Mouse (Mus musculus) lung, embryonic 14.5 days (tissue): ENCODE data around the gene Zfp386. TPM values are rescaled to one million over a fixed set of nuclear protein-coding genes. Genes with fewer than 3 reads are reported as not detected.

Source experiments
- ATAC-seq: fragments of 200-750 bp; cut with Nextera tagmentation; 2 replicates; pipeline ENCODE4 v1.8.0; 2017; ENCODE audit warnings: mild to moderate bottlenecking, moderate TSS enrichment, moderate library complexity; ENCODE audit not compliant: insufficient read depth
- DNase-seq: peaks from one replicate; pipeline ENCODE4 v3.0.0-alpha.2; 2015
- H3K27ac ChIP-seq: fragments of 300-500 bp; sonication (generic); 2 replicates; pipeline ENCODE4 v1.5.1; 2014; ENCODE audit warnings: low read depth, mild to moderate bottlenecking, moderate library complexity
- H3K27me3 ChIP-seq: fragments of 300-500 bp; sonication (generic); 2 replicates; pipeline ENCODE4 v1.6.1; 2014; ENCODE audit warnings: low read length, control low read depth; ENCODE audit not compliant: insufficient read depth
- H3K36me3 ChIP-seq: fragments of 300-500 bp; sonication (generic); 2 replicates; pipeline ENCODE4 v1.6.1; 2014; ENCODE audit warnings: control low read depth; ENCODE audit not compliant: insufficient read depth
- H3K4me1 ChIP-seq: fragments of 300-500 bp; sonication (generic); 2 replicates; pipeline ENCODE4 v1.6.1; 2014; ENCODE audit warnings: antibody characterized with exemption, control low read depth; ENCODE audit not compliant: insufficient read depth
- H3K4me2 ChIP-seq: fragments of 300-500 bp; sonication (generic); 2 replicates; pipeline ENCODE4 v1.6.1; 2014; ENCODE audit warnings: mild to moderate bottlenecking
- H3K4me3 ChIP-seq: fragments of 300-500 bp; sonication (generic); 2 replicates; pipeline ENCODE4 v1.5.1; 2014; ENCODE audit warnings: low read depth, low read length
- H3K9ac ChIP-seq: fragments of 300-500 bp; sonication (generic); 2 replicates; pipeline ENCODE4 v1.6.1; 2014
- H3K9me3 ChIP-seq: fragments of 300-500 bp; sonication (generic); 2 replicates; pipeline ENCODE4 v1.6.1; 2016; ENCODE audit warnings: low read depth, low read length, control low read depth
- CTCF ChIP-seq: IDR thresholded peaks from 2 replicates; pipeline ENCODE4 v1.5.1; 2016; ENCODE audit warnings: antibody characterized with exemption, low read depth
- WGBS: fragments of 180-500 bp; shearing (Covaris S2); extraction: QIAGEN DNeasy Blood & Tissue Kit; methylation state at CpG from one replicate; pipeline ENCODE4 v1.1.7; 2014; 5-methylcytosine and 5-hydroxymethylcytosine counted together
- polyA plus RNA-seq: library from polyadenylated mRNA; unstranded; fragments of >200 nt; fragmentation: Nextera tagmentation; extraction: Ambion mirVana; gene quantifications from 2 replicates; pipeline ENCODE4 v1.2.1, GENCODE M21; 2014

Gene Zfp386
- polyA plus RNA-seq, 1 experiment from 2014 or later = 44.6 TPM

- ATAC-seq = no peak
- 38% methylated on average over 7 of the region's 7 CpGs for WGBS
- Histone ChIP-seq H3K27me3 (no peaks in the 10 kb centered on the region), H3K27ac (no peak overlapping the region), H3K9ac (peak overlapping the region; percentile 88), H3K4me3 (peak overlapping the region; percentile 66), H3K4me2 (peak overlapping the region; percentile 73), H3K9me3 (no peaks in the 10 kb centered on the region), H3K36me3 (peaks cover 3% of the 10 kb centered on the region; the same call in 1 of the 2 replicates), H3K4me1 (0 out of 2 replicates have a peak, but pooled peaks cover 4% of the 10 kb centered on the region)
- no peak for DNase-seq
- TF ChIP-seq CTCF = no peak
These were observed 1.2 kb downstream of the Zfp386 start for GRCm38 (mm10) chr12:116048766-116049165.

GRCm38 (mm10) chr12:116049236-116049635, 1.7 kb downstream of the Zfp386 start:
- H3K4me2 ChIP-seq = peak overlapping the region; percentile 73; the same call in 1 of the 2 replicates
- H3K27ac ChIP-seq = no peak overlapping the region
- no peak for DNase-seq
- no peak overlapping the region; the same call in 1 of the 2 replicates for H3K9ac ChIP-seq
- H3K4me1 ChIP-seq = 0 out of 2 replicates have a peak, but pooled peaks cover 4% of the 10 kb centered on the region
- 57% methylated on average over 3 of the region's 3 CpGs for WGBS
- no peak for ATAC-seq
- H3K4me3 ChIP-seq = peak overlapping the region; percentile 66
- no peaks in the 10 kb centered on the region for H3K27me3 ChIP-seq
- no peaks in the 10 kb centered on the region for H3K9me3 ChIP-seq
- no peak for TF ChIP-seq CTCF
- H3K36me3 ChIP-seq = peaks cover 5% of the 10 kb centered on the region; the same call in 1 of the 2 replicates

- H3K4me2 ChIP-seq = no peak overlapping the region; the same call in 1 of the 2 replicates
- H3K27ac ChIP-seq = no peak overlapping the region
- no peaks in the 10 kb centered on the region for H3K9me3 ChIP-seq
- no peak overlapping the region for H3K4me3 ChIP-seq
- no peaks in the 10 kb centered on the region for H3K27me3 ChIP-seq
- H3K9ac ChIP-seq = no peak overlapping the region
- peaks cover 10% of the 10 kb centered on the region for H3K36me3 ChIP-seq
- ATAC-seq (no peak), DNase-seq (peak; percentile 56)
- TF ChIP-seq CTCF = peak; percentile 61
- WGBS = 77% methylated on average over 6 of the region's 6 CpGs
- H3K4me1 ChIP-seq = 0 out of 2 replicates have a peak, but pooled peaks cover 4% of the 10 kb centered on the region
These were observed 2.2 kb downstream of the Zfp386 start for GRCm38 (mm10) chr12:116049701-116050100.

GRCm38 (mm10) chr12:116054342-116054741, 6.8 kb downstream of the Zfp386 start:
- no peak for TF ChIP-seq CTCF
- peaks cover 7% of the 10 kb centered on the region for H3K9me3 ChIP-seq
- DNase-seq (no peak), ATAC-seq (no peak)
- no peak overlapping the region for H3K9ac ChIP-seq
- H3K4me2 ChIP-seq = no peak overlapping the region
- H3K27ac ChIP-seq = no peak overlapping the region
- WGBS = 92% methylated on average over 8 of the region's 8 CpGs
- no peak overlapping the region for H3K4me3 ChIP-seq
- H3K27me3 ChIP-seq = no peaks in the 10 kb centered on the region
- no peaks in the 10 kb centered on the region for H3K4me1 ChIP-seq
- peaks cover 48% of the 10 kb centered on the region for H3K36me3 ChIP-seq

GRCm38 (mm10) chr12:116056112-116056511, 8.6 kb downstream of the Zfp386 start:
- DNase-seq = no peak
- Histone ChIP-seq H3K4me3 (no peak overlapping the region), H3K27ac (no peak overlapping the region), H3K27me3 (no peaks in the 10 kb centered on the region), H3K4me2 (no peak overlapping the region), H3K36me3 (peaks cover 64% of the 10 kb centered on the region), H3K9me3 (peaks cover 22% of the 10 kb centered on the region), H3K9ac (no peak overlapping the region), H3K4me1 (no peaks in the 10 kb centered on the region)
- over 99% methylated on average over 3 of the region's 3 CpGs for WGBS
- no peak for TF ChIP-seq CTCF
- no peak for ATAC-seq

- H3K4me2 ChIP-seq = no peak overlapping the region
- H3K9ac ChIP-seq = no peak overlapping the region
- H3K4me1 ChIP-seq = no peaks in the 10 kb centered on the region
- WGBS = 90% methylated on average over 5 of the region's 5 CpGs
- ATAC-seq (no peak), DNase-seq (no peak)
- H3K27ac ChIP-seq = no peak overlapping the region
- TF ChIP-seq CTCF = no peak
- H3K4me3 ChIP-seq = no peak overlapping the region
- peaks cover 35% of the 10 kb centered on the region for H3K9me3 ChIP-seq
- H3K36me3 ChIP-seq = peaks cover 46% of the 10 kb centered on the region
- H3K27me3 ChIP-seq = no peaks in the 10 kb centered on the region
These were observed 14.2 kb downstream of the Zfp386 start for GRCm38 (mm10) chr12:116061561-116062193.

DNA sequence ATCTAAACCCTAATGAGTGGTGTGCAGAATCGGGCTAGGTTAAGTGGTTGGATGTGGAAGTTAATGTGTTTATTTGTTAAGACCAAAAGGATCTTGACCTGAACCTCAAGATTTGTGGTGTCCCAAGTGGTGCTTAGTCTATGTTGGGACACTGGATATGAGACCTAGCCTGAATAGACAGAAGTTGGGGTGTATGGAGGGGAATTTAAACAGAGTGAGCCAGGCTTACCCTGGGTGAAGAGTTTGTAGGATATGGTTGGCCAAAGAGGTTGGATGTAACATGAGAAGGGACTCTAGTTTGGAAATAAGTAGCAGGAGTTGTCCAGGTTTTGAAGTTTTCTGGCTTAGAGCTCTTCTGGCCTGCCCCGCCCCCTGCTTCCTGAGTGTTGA, 14.7 kb downstream of the Zfp386 start:
- no peak for ATAC-seq

More for the DNA sequence above, 14.7 kb downstream of the Zfp386 start:
- 95% methylated on average over 2 of the region's 2 CpGs for WGBS
- Histone ChIP-seq H3K4me1 (no peaks in the 10 kb centered on the region), H3K9ac (no peak overlapping the region), H3K27ac (no peak overlapping the region), H3K27me3 (no peaks in the 10 kb centered on the region), H3K4me3 (no peak overlapping the region), H3K4me2 (no peak overlapping the region), H3K36me3 (peaks cover 41% of the 10 kb centered on the region), H3K9me3 (peaks cover 35% of the 10 kb centered on the region)
- no peak for DNase-seq
- no peak for TF ChIP-seq CTCF
